Mouse (Mus musculus) midbrain, embryonic 12.5 days (tissue): ENCODE measurements around the gene Neu2. TPM values are rescaled to one million over a fixed set of nuclear protein-coding genes. Genes with fewer than 3 reads are reported as not detected.

ENCODE experiments used
- ATAC-seq: fragments of 200-750 bp; cut with Nextera tagmentation; 2 replicates; pipeline ENCODE4 v1.8.0; 2017; ENCODE audit warnings: low read depth, moderate TSS enrichment, moderate library complexity; ENCODE audit not compliant: low FRiP score
- H3K27ac ChIP-seq: fragments of 300-500 bp; sonication (generic); replicated peaks from 2 replicates; pipeline ENCODE4 v1.5.1; 2016; ENCODE audit warnings: mild to moderate bottlenecking
- H3K27me3 ChIP-seq: fragments of 300-500 bp; sonication (generic); 2 replicates; pipeline ENCODE4 v1.6.1; 2016; ENCODE audit warnings: mild to moderate bottlenecking
- H3K36me3 ChIP-seq: fragments of 300-500 bp; sonication (generic); 2 replicates; pipeline ENCODE4 v1.6.1; 2016
- H3K4me1 ChIP-seq: fragments of 300-500 bp; sonication (generic); 2 replicates; pipeline ENCODE4 v1.6.1; 2016
- H3K4me2 ChIP-seq: fragments of 300-500 bp; sonication (generic); replicated peaks from 2 replicates; pipeline ENCODE4 v1.6.1; 2016; ENCODE audit warnings: mild to moderate bottlenecking, moderate library complexity
- H3K4me3 ChIP-seq: fragments of 300-500 bp; sonication (generic); 2 replicates; pipeline ENCODE4 v1.5.1; 2016; ENCODE audit warnings: mild to moderate bottlenecking
- H3K9ac ChIP-seq: fragments of 300-500 bp; sonication (generic); replicated peaks from 2 replicates; pipeline ENCODE4 v1.6.1; 2016; ENCODE audit warnings: mild to moderate bottlenecking, moderate library complexity
- H3K9me3 ChIP-seq: fragments of 300-500 bp; sonication (generic); 2 replicates; pipeline ENCODE4 v1.6.1; 2016; ENCODE audit warnings: mild to moderate bottlenecking
- WGBS: fragments of 180-500 bp; shearing (Covaris S2); methylation state at CpG from one replicate; pipeline ENCODE4 v1.1.7; 2016; 5-methylcytosine and 5-hydroxymethylcytosine counted together
- polyA plus RNA-seq: library from polyadenylated mRNA; unstranded; fragments of >200 nt; fragmentation: Nextera tagmentation; extraction: Ambion mirVana; gene quantifications from 2 replicates; pipeline ENCODE4 v1.2.1, GENCODE M21; 2016

The Neu2 gene
- polyA plus RNA-seq, 1 experiment from 2014 or later, result not detected

- Histone ChIP-seq H3K27ac (no peak overlapping the region), H3K9ac (no peak overlapping the region), H3K9me3 (no peaks in the 10 kb centered on the region), H3K4me3 (no peak overlapping the region), H3K4me1 (no peaks in the 10 kb centered on the region), H3K36me3 (no peaks in the 10 kb centered on the region), H3K27me3 (no peaks in the 10 kb centered on the region), H3K4me2 (no peak overlapping the region)
- no peak for ATAC-seq
- 93% methylated on average over 3 of the region's 3 CpGs for WGBS
Observed at GRCm38 (mm10) chr1:87551008-87551407, 41.3 kb downstream of the Neu2 start.

DNA sequence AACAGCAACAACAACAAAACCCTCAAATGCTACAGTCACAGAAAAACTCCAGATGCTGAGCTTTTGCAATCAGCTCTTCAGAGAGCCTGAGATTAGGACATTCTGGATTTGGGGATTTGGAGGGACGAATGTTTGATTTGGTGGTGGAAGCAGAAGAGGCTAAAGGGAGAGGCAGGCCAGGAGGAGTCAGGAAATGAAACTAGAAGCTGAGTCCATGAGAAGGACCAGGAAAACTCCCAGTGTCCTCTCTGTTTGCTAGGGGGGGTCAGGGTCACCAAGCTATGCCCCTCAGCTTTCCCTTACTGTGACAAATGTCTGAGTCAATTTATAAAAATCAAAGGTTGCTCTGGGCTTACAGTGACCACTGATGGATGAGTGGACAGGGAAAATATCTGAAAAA is 43.9 kb downstream of the Neu2 start:
- no peaks in the 10 kb centered on the region for H3K4me1 ChIP-seq
- H3K9ac ChIP-seq, result no peak overlapping the region
- H3K36me3 ChIP-seq, result no peaks in the 10 kb centered on the region
- no peak overlapping the region for H3K4me2 ChIP-seq
- ATAC-seq, result no peak
- H3K4me3 ChIP-seq, result no peak overlapping the region
- no peak overlapping the region for H3K27ac ChIP-seq
- WGBS, result 68% methylated on average over 1 of the region's 1 CpGs
- no peaks in the 10 kb centered on the region for H3K27me3 ChIP-seq
- no peaks in the 10 kb centered on the region for H3K9me3 ChIP-seq

GRCm38 (mm10) chr1:87562967-87563366 is 53.3 kb downstream of the Neu2 start:
- ATAC-seq, result no peak
- H3K27me3 ChIP-seq, result no peaks in the 10 kb centered on the region
- no peak overlapping the region for H3K27ac ChIP-seq
- no peak overlapping the region for H3K4me3 ChIP-seq
- H3K36me3 ChIP-seq, result no peaks in the 10 kb centered on the region
- H3K4me1 ChIP-seq, result no peaks in the 10 kb centered on the region
- 68% methylated on average over 3 of the region's 3 CpGs for WGBS
- no peak overlapping the region for H3K4me2 ChIP-seq
- H3K9me3 ChIP-seq, result no peaks in the 10 kb centered on the region
- H3K9ac ChIP-seq, result no peak overlapping the region

DNA sequence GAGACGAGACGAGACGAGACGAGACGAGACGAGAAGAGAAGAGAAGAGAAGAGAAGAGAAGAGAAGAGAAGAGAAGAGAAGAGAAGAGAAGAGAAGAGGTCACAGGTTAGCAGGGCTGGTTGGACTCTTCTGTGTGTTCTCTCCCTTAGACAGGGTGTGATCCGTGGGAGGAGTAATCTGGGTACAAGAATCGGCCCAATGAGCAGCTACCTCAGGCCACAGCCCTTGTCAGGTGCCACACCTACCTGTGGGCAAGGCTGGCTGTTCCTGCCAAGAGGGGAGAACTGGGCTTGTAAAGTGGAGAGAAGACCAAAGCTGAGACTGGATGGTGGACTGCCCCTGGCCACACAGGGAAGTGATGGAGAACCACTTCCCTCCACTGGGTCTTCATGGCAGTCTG is 56.1 kb downstream of the Neu2 start:
- no peaks in the 10 kb centered on the region for H3K36me3 ChIP-seq
- H3K9ac ChIP-seq, result no peak overlapping the region
- H3K27ac ChIP-seq, result no peak overlapping the region
- H3K4me2 ChIP-seq, result no peak overlapping the region
- no peaks in the 10 kb centered on the region for H3K9me3 ChIP-seq
- no peaks in the 10 kb centered on the region for H3K27me3 ChIP-seq
- no peaks in the 10 kb centered on the region for H3K4me1 ChIP-seq
- no peak for ATAC-seq
- H3K4me3 ChIP-seq, result no peak overlapping the region
- whole genome bisulfite sequencing, result 91% methylated on average over 7 of the region's 8 CpGs

DNA sequence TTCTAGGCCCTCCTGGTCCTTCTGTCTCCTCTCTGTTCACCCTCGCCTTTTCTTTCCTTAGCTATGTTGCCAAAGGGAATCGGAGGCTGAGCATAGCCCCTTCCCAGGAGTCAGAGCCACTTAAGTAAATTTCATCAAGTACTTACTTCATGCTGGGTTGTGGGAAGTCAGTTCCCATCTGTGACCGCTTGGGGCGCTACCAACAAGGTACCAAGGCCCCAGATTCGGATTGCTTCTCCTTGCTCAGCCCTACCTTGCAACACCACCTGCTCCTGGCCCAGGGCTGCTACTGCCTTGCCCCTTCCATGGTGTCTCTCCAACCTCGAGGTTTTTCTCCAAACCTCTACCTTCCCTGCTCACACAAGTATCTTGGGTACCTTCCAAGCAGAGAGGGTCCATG is 58.7 kb downstream of the Neu2 start:
- Histone ChIP-seq H3K9me3 (no peaks in the 10 kb centered on the region), H3K4me3 (no peak overlapping the region), H3K27ac (no peak overlapping the region), H3K4me1 (no peaks in the 10 kb centered on the region), H3K27me3 (no peaks in the 10 kb centered on the region), H3K36me3 (no peaks in the 10 kb centered on the region), H3K9ac (no peak overlapping the region), H3K4me2 (no peak overlapping the region)
- ATAC-seq, result no peak
- 39% methylated on average over 6 of the region's 6 CpGs for WGBS

DNA sequence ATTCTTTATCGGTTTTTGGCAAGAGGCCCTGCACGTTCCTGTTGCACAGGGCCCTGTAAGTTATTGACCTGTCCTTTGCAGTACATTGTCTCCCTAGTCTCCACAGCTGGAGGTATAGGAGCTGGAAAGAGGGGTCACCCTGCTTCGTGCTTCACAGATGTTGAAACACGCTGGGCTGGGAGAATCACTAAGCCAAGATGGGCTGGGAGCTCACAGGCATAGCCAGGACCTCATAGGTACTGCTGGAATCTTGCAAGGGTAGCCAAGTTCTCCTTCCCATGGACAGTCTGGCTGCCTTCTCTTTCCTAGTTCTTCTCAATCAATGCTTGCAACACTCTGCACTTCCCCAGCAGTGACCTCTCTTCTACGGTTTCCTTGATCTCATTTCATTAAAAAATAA is 63.6 kb downstream of the Neu2 start:
- Histone ChIP-seq H3K27ac (no peak overlapping the region), H3K9ac (no peak overlapping the region), H3K4me1 (peaks cover 8% of the 10 kb centered on the region), H3K9me3 (no peaks in the 10 kb centered on the region), H3K4me3 (no peak overlapping the region), H3K36me3 (no peaks in the 10 kb centered on the region), H3K27me3 (no peaks in the 10 kb centered on the region), H3K4me2 (no peak overlapping the region)
- 82% methylated on average over 5 of the region's 5 CpGs for WGBS
- ATAC-seq, result no peak

- no peak within 1 kb of the TSS for H3K4me2 ChIP-seq
- H3K9me3 ChIP-seq, result no peaks in the 10 kb centered on the region
- no peak within 1 kb of the TSS for H3K9ac ChIP-seq
- no peaks in the 10 kb centered on the region for H3K27me3 ChIP-seq
- H3K36me3 ChIP-seq, result no peaks in the 10 kb centered on the region
- no peak for ATAC-seq
- no peak within 1 kb of the TSS for H3K4me3 ChIP-seq
- H3K4me1 ChIP-seq, result peaks cover 8% of the 10 kb centered on the region
- WGBS, result 85% methylated on average over 6 of the region's 6 CpGs
- H3K27ac ChIP-seq, result 0 out of 2 replicates have a peak within 1 kb of the TSS, but pooled peaks have one; percentile 30
Observed at GRCm38 (mm10) chr1:87573800-87574215, 64.1 kb downstream of the Neu2 start, which contains the start of gene Ngef. Gene Ngef (minus strand): TSS chr1:87573870.

- Histone ChIP-seq H3K4me3 (no peak overlapping the region), H3K9me3 (no peaks in the 10 kb centered on the region), H3K27ac (no peak overlapping the region), H3K4me2 (no peak overlapping the region), H3K9ac (no peak overlapping the region), H3K4me1 (peaks cover 8% of the 10 kb centered on the region), H3K36me3 (no peaks in the 10 kb centered on the region), H3K27me3 (no peaks in the 10 kb centered on the region)
- 59% methylated on average over 6 of the region's 6 CpGs for WGBS
- ATAC-seq, result peak; percentile 77
Observed at GRCm38 (mm10) chr1:87574353-87574752, 64.7 kb downstream of the Neu2 start.

- no peak overlapping the region for H3K4me3 ChIP-seq
- peaks cover 8% of the 10 kb centered on the region for H3K4me1 ChIP-seq
- no peaks in the 10 kb centered on the region for H3K27me3 ChIP-seq
- no peaks in the 10 kb centered on the region for H3K9me3 ChIP-seq
- H3K36me3 ChIP-seq, result no peaks in the 10 kb centered on the region
- H3K27ac ChIP-seq, result peak overlapping the region; percentile 30; the same call in 1 of the 2 replicates
- WGBS, result 77% methylated on average over 7 of the region's 7 CpGs
- no peak overlapping the region for H3K9ac ChIP-seq
- 0 out of 2 replicates have a peak, but pooled peaks have one; percentile 2 for ATAC-seq
- H3K4me2 ChIP-seq, result no peak overlapping the region
Observed at GRCm38 (mm10) chr1:87574785-87575184, 65.1 kb downstream of the Neu2 start.

DNA sequence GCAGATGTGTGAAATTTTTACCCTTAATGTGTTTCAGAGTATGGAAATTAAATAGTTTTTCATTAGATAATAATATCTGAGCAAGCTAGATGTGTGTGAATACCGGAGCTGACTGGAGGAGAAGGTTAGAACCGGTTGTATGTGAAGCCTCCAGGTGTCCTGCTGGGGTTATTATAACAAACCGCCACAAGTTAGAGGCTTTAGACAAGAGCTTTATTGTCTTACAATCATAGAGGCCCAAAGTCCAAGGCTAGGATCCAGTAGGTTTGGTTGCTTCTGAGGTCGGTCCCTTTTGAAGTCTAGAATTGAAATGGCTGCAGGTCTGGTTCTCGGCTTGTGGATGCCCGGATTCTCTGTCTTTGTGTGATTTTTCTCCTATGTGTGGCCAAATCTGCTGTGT is 69.3 kb downstream of the Neu2 start:
- WGBS, result 82% methylated on average over 6 of the region's 6 CpGs
- Histone ChIP-seq H3K4me3 (no peak overlapping the region), H3K4me1 (peaks cover 13% of the 10 kb centered on the region), H3K36me3 (no peaks in the 10 kb centered on the region), H3K27me3 (peaks cover 12% of the 10 kb centered on the region; the same call in 1 of the 2 replicates), H3K4me2 (no peak overlapping the region), H3K27ac (no peak overlapping the region), H3K9ac (no peak overlapping the region), H3K9me3 (no peaks in the 10 kb centered on the region)
- no peak for ATAC-seq

GRCm38 (mm10) chr1:87580824-87581223 is 71.1 kb downstream of the Neu2 start:
- peaks cover 12% of the 10 kb centered on the region; the same call in 1 of the 2 replicates for H3K27me3 ChIP-seq
- peaks cover 4% of the 10 kb centered on the region for H3K4me1 ChIP-seq
- peak; percentile 52; the same call in 1 of the 2 replicates for ATAC-seq
- 1% methylated on average over 3 of the region's 3 CpGs for WGBS
- no peak overlapping the region for H3K9ac ChIP-seq
- H3K36me3 ChIP-seq, result no peaks in the 10 kb centered on the region
- H3K9me3 ChIP-seq, result no peaks in the 10 kb centered on the region
- no peak overlapping the region for H3K27ac ChIP-seq
- H3K4me2 ChIP-seq, result no peak overlapping the region
- no peak overlapping the region for H3K4me3 ChIP-seq

- H3K36me3 ChIP-seq, result no peaks in the 10 kb centered on the region
- no peak overlapping the region for H3K27ac ChIP-seq
- H3K4me2 ChIP-seq, result no peak overlapping the region
- WGBS, result 95% methylated on average over 7 of the region's 7 CpGs
- no peaks in the 10 kb centered on the region for H3K27me3 ChIP-seq
- no peak overlapping the region for H3K9ac ChIP-seq
- no peak overlapping the region for H3K4me3 ChIP-seq
- ATAC-seq, result no peak
- no peaks in the 10 kb centered on the region for H3K9me3 ChIP-seq
- no peaks in the 10 kb centered on the region for H3K4me1 ChIP-seq
Observed at GRCm38 (mm10) chr1:87589162-87589561, 79.5 kb downstream of the Neu2 start.

GRCm38 (mm10) chr1:87589980-87590379 is 80.3 kb downstream of the Neu2 start:
- Histone ChIP-seq H3K27ac (no peak overlapping the region), H3K4me1 (no peaks in the 10 kb centered on the region), H3K4me2 (no peak overlapping the region), H3K27me3 (no peaks in the 10 kb centered on the region), H3K4me3 (no peak overlapping the region), H3K9ac (no peak overlapping the region), H3K36me3 (no peaks in the 10 kb centered on the region), H3K9me3 (no peaks in the 10 kb centered on the region)
- ATAC-seq, result no peak
- WGBS, result 91% methylated on average over 8 of the region's 8 CpGs
